Mouse (Mus musculus) MEL (cell line): ENCODE results near the gene Itpr2. TPM values are rescaled to one million over a fixed set of nuclear protein-coding genes. Genes with fewer than 3 reads are reported as not detected.

Experiments
- DNase-seq: peaks from one replicate; pipeline ENCODE4 v3.0.0; 2011; ENCODE audit warnings: low read depth, low spot score
- H3K27ac ChIP-seq: 2 replicates; pipeline ENCODE4 v1.5.1; 2012; ENCODE audit warnings: low read depth, mild to moderate bottlenecking, control low read depth, low read length, moderate library complexity; ENCODE audit not compliant: control insufficient read depth
- H3K27me3 ChIP-seq, 2 experiments: fragments of 150-350 bp in 1 of 2; sonication (generic) in 1 of 2; 2 replicates each; pipeline ENCODE4 v1.6.1; 2012; ENCODE audit warnings: low read length in 2 of 2, mild to moderate bottlenecking in 2 of 2, improper control_type of control experiment in 1 of 2, moderate library complexity in 1 of 2; ENCODE audit not compliant: insufficient read depth in 2 of 2, control insufficient read depth in 1 of 2
- H3K36me3 ChIP-seq, 2 experiments: 2 replicates each; pipeline ENCODE4 v1.6.1; 2012 to 2014; ENCODE audit warnings: low read length in 2 of 2, improper control_type of control experiment in 1 of 2, inconsistent platforms in 1 of 2, mild to moderate bottlenecking in 1 of 2; ENCODE audit not compliant: insufficient read depth in 2 of 2, control insufficient read depth in 1 of 2
- H3K4me1 ChIP-seq, 2 experiments: fragments of 150-350 bp in 1 of 2; sonication (generic) in 1 of 2; 2 replicates each; pipeline ENCODE4 v1.6.1; 2012; ENCODE audit warnings: low read length in 2 of 2, improper control_type of control experiment in 1 of 2, mild to moderate bottlenecking in 1 of 2; ENCODE audit not compliant: insufficient read depth in 2 of 2, control insufficient read depth in 1 of 2
- H3K4me3 ChIP-seq, 2 experiments: fragments of 150-350 bp in 1 of 2; sonication (generic) in 1 of 2; 2 replicates each; pipeline ENCODE4 v1.5.1; 2012; ENCODE audit warnings: low read depth in 2 of 2, low read length in 2 of 2, mild to moderate bottlenecking in 2 of 2, moderate library complexity in 2 of 2, control low read depth in 1 of 2, improper control_type of control experiment in 1 of 2; ENCODE audit not compliant: control insufficient read depth in 1 of 2, insufficient read depth in 1 of 2
- H3K79me2 ChIP-seq: 2 replicates; pipeline ENCODE4 v1.6.1; 2012; ENCODE audit warnings: mild to moderate bottlenecking, low read length, moderate library complexity; ENCODE audit not compliant: control insufficient read depth, poor library complexity, insufficient read depth
- H3K9ac ChIP-seq: 2 replicates; pipeline ENCODE4 v1.6.1; 2012; ENCODE audit warnings: low read depth, mild to moderate bottlenecking, control low read depth, low read length, moderate library complexity; ENCODE audit not compliant: control insufficient read depth, poor library complexity, severe bottlenecking
- H3K9me3 ChIP-seq: fragments of 150-350 bp; sonication (generic); replicated peaks from 2 replicates; pipeline ENCODE4 v1.6.1; 2012; ENCODE audit warnings: mild to moderate bottlenecking, low read length, improper control_type of control experiment, moderate library complexity; ENCODE audit not compliant: insufficient read depth
- CTCF ChIP-seq, 3 experiments: IDR thresholded peaks in 2 of 3; conservative IDR thresholded peaks in 1 of 3; 2 replicates each; pipeline ENCODE4 v1.5.1; 2011 to 2012; ENCODE audit warnings: low read length in 3 of 3, low read depth in 2 of 3, mild to moderate bottlenecking in 2 of 3, improper control_type of control experiment in 1 of 3, inconsistent platforms in 1 of 3, mixed read lengths in 1 of 3, moderate library complexity in 1 of 3; ENCODE audit not compliant: control insufficient read depth in 1 of 3, insufficient read depth in 1 of 3, poor library complexity in 1 of 3, severe bottlenecking in 1 of 3
- E2F4 ChIP-seq: IDR thresholded peaks from 2 replicates; pipeline ENCODE4 v1.6.1; 2011; ENCODE audit warnings: low read depth, low read length, improper control_type of control experiment, borderline replicate concordance
- ELF1 ChIP-seq: IDR thresholded peaks from 2 replicates; pipeline ENCODE4 v1.6.1; 2014; ENCODE audit warnings: low read depth, mild to moderate bottlenecking, inconsistent platforms, low read length, improper control_type of control experiment, moderate library complexity
- JUND ChIP-seq: IDR thresholded peaks from 2 replicates; pipeline ENCODE4 v1.6.1; 2011; ENCODE audit warnings: low read depth, mild to moderate bottlenecking, improper control_type of control experiment, low read length
- MAX ChIP-seq: IDR thresholded peaks from 2 replicates; pipeline ENCODE4 v1.6.1; 2011; ENCODE audit warnings: low read length, improper control_type of control experiment
- MYC ChIP-seq: IDR thresholded peaks from 2 replicates; pipeline ENCODE4 v1.6.1; 2011; ENCODE audit warnings: low read depth, mild to moderate bottlenecking, low read length, improper control_type of control experiment, moderate library complexity
- NRF1 ChIP-seq: IDR thresholded peaks from 2 replicates; pipeline ENCODE4 v1.6.1; 2014; ENCODE audit warnings: low read depth, mild to moderate bottlenecking, inconsistent platforms, low read length, improper control_type of control experiment, moderate library complexity; ENCODE audit not compliant: poor library complexity, insufficient read depth, severe bottlenecking
- POLR2A ChIP-seq, 2 experiments: IDR thresholded peaks; 2 replicates each; pipeline ENCODE4 v1.6.1; 2011 to 2012; ENCODE audit warnings: low read length in 2 of 2, mild to moderate bottlenecking in 2 of 2, control low read depth in 1 of 2, improper control_type of control experiment in 1 of 2, low read depth in 1 of 2, moderate library complexity in 1 of 2; ENCODE audit not compliant: control insufficient read depth in 1 of 2, insufficient read depth in 1 of 2, poor library complexity in 1 of 2
- POLR2AphosphoS2 ChIP-seq: IDR thresholded peaks from 2 replicates; pipeline ENCODE4 v1.6.1; 2011; ENCODE audit warnings: low read length, improper control_type of control experiment
- POLR2AphosphoS5 ChIP-seq: IDR thresholded peaks from 2 replicates; pipeline ENCODE4 v1.6.1; 2012; ENCODE audit warnings: low read depth, borderline replicate concordance, mild to moderate bottlenecking, inconsistent platforms, low read length, moderate library complexity, mixed read lengths
- RAD21 ChIP-seq: IDR thresholded peaks from 2 replicates; pipeline ENCODE4 v1.6.1; 2011; ENCODE audit warnings: mild to moderate bottlenecking, low read depth, low read length, improper control_type of control experiment
- RCOR1 ChIP-seq: IDR thresholded peaks from 2 replicates; pipeline ENCODE4 v1.6.1; 2012; ENCODE audit warnings: low read depth, mild to moderate bottlenecking, inconsistent platforms, low read length, improper control_type of control experiment
- SIN3A ChIP-seq: IDR thresholded peaks from 2 replicates; pipeline ENCODE4 v1.6.1; 2012; ENCODE audit warnings: low read length, improper control_type of control experiment, inconsistent platforms
- SMC3 ChIP-seq: IDR thresholded peaks from 2 replicates; pipeline ENCODE4 v1.6.1; 2011; ENCODE audit warnings: low read depth, low read length, improper control_type of control experiment
- TAL1 ChIP-seq: IDR thresholded peaks from 2 replicates; pipeline ENCODE4 v1.6.1; 2012; ENCODE audit warnings: mild to moderate bottlenecking, inconsistent platforms, low read length, moderate library complexity, mixed read lengths
- USF2 ChIP-seq, 2 experiments: IDR thresholded peaks; 2 replicates each; pipeline ENCODE4 v1.6.1; 2011 to 2012; ENCODE audit warnings: improper control_type of control experiment in 2 of 2, low read length in 2 of 2, borderline replicate concordance in 1 of 2, inconsistent platforms in 1 of 2, low read depth in 1 of 2, mild to moderate bottlenecking in 1 of 2; ENCODE audit not compliant: insufficient read depth in 1 of 2
- ZC3H11A ChIP-seq: IDR thresholded peaks from 2 replicates; pipeline ENCODE4 v1.6.1; 2012; ENCODE audit warnings: low read depth, mild to moderate bottlenecking, inconsistent platforms, low read length, improper control_type of control experiment
- ZKSCAN1 ChIP-seq: IDR thresholded peaks from 2 replicates; pipeline ENCODE4 v1.6.1; 2012; ENCODE audit warnings: low read depth, mild to moderate bottlenecking, inconsistent platforms, low read length, improper control_type of control experiment, moderate library complexity
- ZMIZ1 ChIP-seq: IDR thresholded peaks from 2 replicates; pipeline ENCODE4 v1.6.1; 2012; ENCODE audit warnings: low read depth, mild to moderate bottlenecking, inconsistent platforms, low read length, improper control_type of control experiment, moderate library complexity
- ZNF384 ChIP-seq: IDR thresholded peaks from 2 replicates; pipeline ENCODE4 v1.6.1; 2012; ENCODE audit warnings: low read depth, mild to moderate bottlenecking, inconsistent platforms, low read length, improper control_type of control experiment
- polyA plus RNA-seq, 2 experiments: library from polyadenylated mRNA; stranded (reverse) in 1 of 2; unstranded in 1 of 2; fragments of >175 nt in 1 of 2; fragments of >200 nt in 1 of 2; gene quantifications; 2 replicates each; pipeline versions ENCODE4 v1.2.1 to v1.2.4; 2012; ENCODE audit warnings: low replicate concordance in 2 of 2, low read depth in 1 of 2; ENCODE audit not compliant: insufficient read length in 2 of 2, insufficient read depth in 1 of 2, missing spikeins in 1 of 2
- total RNA-seq: library from RNA; depleted of rRNA; stranded (reverse); fragments of 300-350 nt; gene quantifications from 2 replicates; pipeline ENCODE4 v1.2.3, GENCODE M21; 2012

Itpr2 gene
- total and polyA plus RNA-seq, 3 experiments, result 1.5 to 3.0 TPM; not detected in 1

DNA sequence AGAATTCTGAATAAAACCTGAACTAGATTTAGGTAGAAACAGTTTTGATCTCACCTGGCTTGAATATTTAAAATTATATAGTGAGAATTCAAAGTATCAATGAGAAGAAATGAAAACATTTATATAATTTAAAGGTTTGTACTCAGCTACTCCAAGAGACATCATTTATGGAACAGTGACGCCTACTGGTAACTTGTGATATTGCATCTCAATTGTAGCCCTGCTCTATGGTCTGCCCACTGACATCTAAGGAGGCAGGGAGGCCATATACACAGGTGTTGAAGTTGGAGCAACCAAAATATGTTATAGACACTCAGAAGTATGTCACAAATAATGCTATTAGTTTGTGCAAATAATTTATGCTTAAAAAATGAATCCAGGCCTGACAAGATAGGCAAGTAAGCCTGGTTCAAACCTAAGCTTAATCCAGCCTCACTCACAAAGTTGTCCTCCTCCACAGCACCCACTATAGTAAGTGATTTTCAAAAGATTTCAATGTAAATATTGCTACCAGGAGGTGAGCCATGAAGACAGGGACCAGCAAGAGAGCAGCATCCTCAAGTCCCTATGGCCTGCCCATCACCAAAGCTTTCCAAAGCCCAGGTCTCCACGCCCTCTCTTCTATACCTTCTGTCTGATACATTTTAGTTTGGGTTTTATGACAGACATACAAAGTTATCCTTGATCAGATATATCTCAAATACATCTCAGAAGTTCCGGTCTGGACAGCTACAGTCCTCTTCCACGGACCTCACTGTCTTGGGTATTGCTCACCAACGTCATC is 229.6 kb downstream of the Itpr2 start:
- Histone ChIP-seq H3K27ac (no peak overlapping the region), H3K4me3 (no peak overlapping the region), H3K9ac (no peak overlapping the region), H3K27me3 (no peaks in the 10 kb centered on the region), H3K36me3 (peaks cover 0 to 8% of the 10 kb centered on the region in 2 experiments; a peak in 2 of 4 replicates), H3K4me1 (peaks cover 4% of the 10 kb centered on the region in 2 experiments), H3K9me3 (no peaks in the 10 kb centered on the region), H3K79me2 (no peaks in the 10 kb centered on the region)
- no peak for TF ChIP-seq JUND
- TF ChIP-seq RAD21, result peak; percentile 98
- TF ChIP-seq CTCF (IDR thresholded peaks at IDR 0.05 in 2 of 3, conservative IDR thresholded peaks at IDR 0.05 in 1 of 3; ENCODE audit: control insufficient read depth in 1 of 3, insufficient read depth in 1 of 3, low read depth in 2 of 3, low read length in 3 of 3, poor library complexity in 1 of 3, severe bottlenecking in 1 of 3), result peak; percentile 47 to 89 (median 88)
- no peak for TF ChIP-seq NRF1
- TF ChIP-seq MAX, result no peak
- no peak for TF ChIP-seq E2F4
- TF ChIP-seq ZMIZ1, result no peak
- no peak for TF ChIP-seq POLR2AphosphoS2
- TF ChIP-seq ZKSCAN1, result no peak
- TF ChIP-seq SIN3A, result no peak
- no peak for TF ChIP-seq MYC
- TF ChIP-seq POLR2A (IDR thresholded peaks at IDR 0.05; ENCODE audit: control insufficient read depth in 1 of 2, insufficient read depth in 1 of 2, low read depth in 1 of 2, low read length in 2 of 2, poor library complexity in 1 of 2), result no peak
- TF ChIP-seq POLR2AphosphoS5, result no peak
- TF ChIP-seq ZC3H11A, result peak; percentile 91
- no peak for TF ChIP-seq RCOR1
- no peak for TF ChIP-seq ZNF384
- no peak for TF ChIP-seq ELF1
- peak; percentile 91 for TF ChIP-seq SMC3
- TF ChIP-seq USF2 (IDR thresholded peaks at IDR 0.05; ENCODE audit: borderline replicate concordance in 1 of 2, insufficient read depth in 1 of 2, low read depth in 1 of 2, low read length in 2 of 2), result no peak
- TF ChIP-seq TAL1, result no peak
- peak; percentile 85 for DNase-seq
